Mouse (Mus musculus) olfactory bulb, adult 2 months (tissue): ENCODE results near the gene Eno2. TPM values are rescaled to one million over a fixed set of nuclear protein-coding genes. Genes with fewer than 3 reads are reported as not detected.

Experiments used
- H3K27ac ChIP-seq: fragments of 200-500 bp; 2 replicates; pipeline ENCODE4 v1.5.1; 2012; ENCODE audit warnings: low read depth, low read length; ENCODE audit not compliant: insufficient read depth
- H3K4me1 ChIP-seq: fragments of 200-500 bp; 2 replicates; pipeline ENCODE4 v1.6.1; 2012; ENCODE audit warnings: low read length; ENCODE audit not compliant: control insufficient read depth, insufficient read depth
- H3K4me3 ChIP-seq: fragments of 200-500 bp; 2 replicates; pipeline ENCODE4 v1.5.1; 2012; ENCODE audit warnings: mild to moderate bottlenecking, low read depth, low read length, moderate library complexity; ENCODE audit not compliant: insufficient read depth
- CTCF ChIP-seq: fragments of 200-500 bp; IDR thresholded peaks from 2 replicates; pipeline ENCODE4 v1.5.1; 2012; ENCODE audit warnings: low read depth, mild to moderate bottlenecking, low read length, moderate library complexity; ENCODE audit not compliant: insufficient read depth
- POLR2A ChIP-seq: fragments of 200-500 bp; IDR thresholded peaks from 2 replicates; pipeline ENCODE4 v1.6.1; 2012; ENCODE audit warnings: mild to moderate bottlenecking, low read depth, low read length, moderate library complexity; ENCODE audit not compliant: insufficient read depth
- WGBS: fragments of 180-500 bp; shearing (Covaris S2); methylation state at CpG from one replicate; pipeline ENCODE4 v1.1.7; 2018; 5-methylcytosine and 5-hydroxymethylcytosine counted together
- polyA plus RNA-seq: library from polyadenylated mRNA; stranded (reverse); fragments of >200 nt; gene quantifications from 2 replicates; pipeline ENCODE4 v1.2.4, GENCODE M21; 2012; ENCODE audit warnings: low replicate concordance; ENCODE audit not compliant: missing spikeins, insufficient read depth, insufficient read length

Gene Eno2
- polyA plus RNA-seq, 1 experiment, result 939 TPM

GRCm38 (mm10) chr6:124791911-124792310 lies 22.4 kb upstream of the Eno2 start:
- TF ChIP-seq CTCF, result no peak
- TF ChIP-seq POLR2A, result no peak
- H3K4me3 ChIP-seq, result no peak overlapping the region
- 91% methylated on average over 3 of the region's 3 CpGs for WGBS
- H3K4me1 ChIP-seq, result no peaks in the 10 kb centered on the region
- no peak overlapping the region for H3K27ac ChIP-seq

- Histone ChIP-seq H3K4me3 (no peak overlapping the region), H3K27ac (peak overlapping the region; percentile 52; the same call in 1 of the 2 replicates), H3K4me1 (no peaks in the 10 kb centered on the region)
- TF ChIP-seq CTCF, result no peak
- no peak for TF ChIP-seq POLR2A
- WGBS, result 39% methylated on average over 4 of the region's 4 CpGs
These were observed 20.6 kb upstream of the Eno2 start for GRCm38 (mm10) chr6:124790121-124790520.

- no peaks in the 10 kb centered on the region for H3K4me1 ChIP-seq
- H3K27ac ChIP-seq, result peak overlapping the region; percentile 52; the same call in 1 of the 2 replicates
- 83% methylated on average over 4 of the region's 4 CpGs for WGBS
- TF ChIP-seq CTCF (no peak), POLR2A (no peak)
- H3K4me3 ChIP-seq, result no peak overlapping the region
These were observed 20.0 kb upstream of the Eno2 start for GRCm38 (mm10) chr6:124789519-124789918.

DNA sequence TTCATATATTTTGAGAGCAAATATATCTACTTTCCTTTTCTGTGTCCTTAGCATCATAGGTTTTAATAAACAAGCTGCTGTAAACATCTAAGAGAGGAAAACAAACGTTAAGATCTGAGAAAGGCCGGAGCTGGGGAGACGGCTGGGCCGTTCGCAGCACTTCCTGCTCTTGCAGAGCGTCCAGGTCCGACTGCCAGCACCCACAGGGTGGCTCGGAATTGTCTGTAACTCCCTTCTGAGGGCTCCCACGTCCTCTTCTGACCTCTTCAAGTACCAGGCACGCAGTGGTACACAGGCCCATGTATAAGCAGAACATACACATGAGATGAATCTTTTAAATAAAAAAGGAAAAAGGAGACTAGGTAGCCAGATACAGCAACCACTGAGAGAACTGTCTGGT lies 18.2 kb upstream of the Eno2 start:
- TF ChIP-seq CTCF (no peak), POLR2A (no peak)
- H3K27ac ChIP-seq, result no peak overlapping the region
- no peaks in the 10 kb centered on the region for H3K4me1 ChIP-seq
- 80% methylated on average over 10 of the region's 10 CpGs for WGBS
- no peak overlapping the region for H3K4me3 ChIP-seq

- no peak overlapping the region for H3K27ac ChIP-seq
- H3K4me1 ChIP-seq, result peaks cover 4% of the 10 kb centered on the region; the same call in 1 of the 2 replicates
- WGBS, result 47% methylated on average over 8 of the region's 8 CpGs
- no peak for TF ChIP-seq POLR2A
- TF ChIP-seq CTCF, result no peak
- no peak overlapping the region for H3K4me3 ChIP-seq
These were observed 17.4 kb upstream of the Eno2 start for GRCm38 (mm10) chr6:124786756-124787420.

- WGBS, result 24% methylated on average over 6 of the region's 6 CpGs
- H3K4me1 ChIP-seq, result peaks cover 18% of the 10 kb centered on the region
These were observed 13.0 kb upstream of the Eno2 start for GRCm38 (mm10) chr6:124782436-124782835.

DNA sequence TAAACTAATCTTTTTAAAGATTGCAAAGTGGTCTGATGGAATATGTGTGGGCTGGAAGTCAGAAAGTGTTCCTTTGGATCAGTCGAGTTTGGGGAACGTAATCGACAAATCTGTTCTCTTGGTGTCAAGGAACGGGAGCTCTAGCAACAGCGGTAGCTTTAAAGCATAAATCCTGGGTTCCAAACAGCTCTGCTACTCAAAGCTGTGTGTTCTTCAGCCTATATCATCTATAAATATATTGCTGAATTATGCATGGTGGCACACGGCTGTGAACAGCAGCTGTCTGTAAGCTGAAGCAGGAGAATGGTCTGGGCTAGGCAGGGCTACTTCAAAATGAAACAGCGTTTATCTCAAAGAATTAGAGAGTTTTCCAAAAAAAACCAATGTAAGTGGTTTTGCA lies 11.4 kb upstream of the Eno2 start:
- Histone ChIP-seq H3K4me3 (no peak overlapping the region), H3K4me1 (peaks cover 18% of the 10 kb centered on the region), H3K27ac (no peak overlapping the region)
- TF ChIP-seq POLR2A, result no peak
- no peak for TF ChIP-seq CTCF
- 66% methylated on average over 7 of the region's 7 CpGs for WGBS

More at GRCm38 (mm10) chr6:124782436-124782835, 13.0 kb upstream of the Eno2 start:
- no peak overlapping the region for H3K27ac ChIP-seq
- H3K4me3 ChIP-seq, result no peak overlapping the region
- TF ChIP-seq CTCF (no peak), POLR2A (no peak)

- WGBS, result 11% methylated on average over 10 of the region's 10 CpGs
- Histone ChIP-seq H3K4me3 (peak overlapping the region; percentile 28), H3K27ac (peak overlapping the region; percentile 55; the same call in 1 of the 2 replicates), H3K4me1 (peaks cover 18% of the 10 kb centered on the region)
- no peak for TF ChIP-seq CTCF
- TF ChIP-seq POLR2A, result no peak
These were observed 10.5 kb upstream of the Eno2 start for GRCm38 (mm10) chr6:124779984-124780416.

DNA sequence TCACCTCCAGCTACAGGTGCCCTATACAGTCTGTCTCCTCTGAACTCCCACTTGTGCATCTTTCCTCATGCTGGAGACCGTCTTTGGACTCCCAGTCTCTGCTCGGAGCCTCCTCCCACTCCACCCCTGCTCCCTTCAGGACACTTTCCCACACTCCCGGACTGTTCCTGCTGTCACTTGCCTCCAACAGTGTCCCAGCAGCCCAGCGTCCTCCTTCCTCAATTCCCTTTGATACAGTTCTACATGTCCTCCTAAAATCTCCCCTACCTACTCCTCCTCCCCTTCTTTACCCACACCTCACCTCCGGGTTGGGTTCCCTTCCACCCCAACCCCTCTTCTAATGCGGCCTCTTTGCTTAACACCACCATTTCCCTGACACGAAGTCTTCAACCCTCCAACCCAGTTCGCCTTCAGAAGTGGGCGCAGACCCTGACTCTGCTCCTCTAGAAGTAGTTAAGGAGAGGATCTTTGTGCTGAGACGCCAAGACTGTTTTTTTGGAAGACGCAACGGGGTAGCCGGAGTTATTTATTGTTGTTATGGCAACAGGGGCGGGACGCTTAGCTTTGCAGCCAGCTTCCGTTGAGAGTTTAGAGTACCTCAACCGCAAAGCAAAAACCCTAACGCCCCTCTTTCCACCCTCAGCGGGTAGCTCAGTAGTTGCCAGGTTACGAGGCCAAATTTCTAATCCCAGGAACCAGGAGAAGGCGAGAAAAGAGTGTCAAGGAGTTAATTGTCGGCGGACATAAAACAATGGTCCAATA lies 9.9 kb upstream of the Eno2 start, which contains the start of gene Lrrc23:
Lrrc23 (minus strand) TSS at position 506 of the 762 bp plus-strand sequence.
- H3K27ac ChIP-seq, result peak within 1 kb of the TSS; percentile 55; the same call in 1 of the 2 replicates
- H3K4me1 ChIP-seq, result peaks cover 18% of the 10 kb centered on the region
- TF ChIP-seq POLR2A (no peak), CTCF (no peak)
- WGBS, result 1% methylated on average over 23 of the region's 23 CpGs
- H3K4me3 ChIP-seq, result peak within 1 kb of the TSS; percentile 28
